Mouse (Mus musculus): ENCODE results near the gene Iqsec1. TPM values are rescaled to one million over a fixed set of nuclear protein-coding genes. Genes with fewer than 3 reads are reported as not detected.

The Iqsec1 gene
- polyA plus RNA-seq, 1 experiment from 2014 or later, result 10.7 TPM

GRCm38 (mm10) chr6:90624184-90624583, 364.3 kb downstream of the Iqsec1 start:
- Histone ChIP-seq H3K27me3 (replicated peaks) (no peaks in the 10 kb centered on the region), H3K4me2 (no peak overlapping the region), H3K27ac (peak overlapping the region; percentile 16; the same call in 1 of the 2 replicates), H3K9ac (no peak overlapping the region), H3K36me3 (no peaks in the 10 kb centered on the region), H3K4me1 (peaks cover 3% of the 10 kb centered on the region; the same call in 1 of the 2 replicates), H3K9me3 (no peaks in the 10 kb centered on the region), H3K4me3 (replicated peaks) (no peak overlapping the region)
- 55% methylated on average over 6 of the region's 6 CpGs for WGBS
- ATAC-seq (ENCODE audit: insufficient read depth, low FRiP score, low read depth), result no peak

- ATAC-seq (ENCODE audit: insufficient read depth, low FRiP score, low read depth), result no peak
- no peak overlapping the region for H3K4me2 ChIP-seq
These were observed 365.0 kb downstream of the Iqsec1 start for GRCm38 (mm10) chr6:90623456-90623836.

GRCm38 (mm10) chr6:90622758-90623455, 365.6 kb downstream of the Iqsec1 start:
- Histone ChIP-seq H3K4me1 (peaks cover 3% of the 10 kb centered on the region; the same call in 1 of the 2 replicates), H3K27ac (peak overlapping the region; percentile 60), H3K4me2 (no peak overlapping the region; the same call in 1 of the 2 replicates), H3K4me3 (replicated peaks) (no peak overlapping the region), H3K9me3 (no peaks in the 10 kb centered on the region), H3K27me3 (replicated peaks) (no peaks in the 10 kb centered on the region), H3K36me3 (no peaks in the 10 kb centered on the region), H3K9ac (no peak overlapping the region)
- ATAC-seq (ENCODE audit: insufficient read depth, low FRiP score, low read depth), result peak; percentile 92
- 46% methylated on average over 11 of the region's 11 CpGs for WGBS

More at GRCm38 (mm10) chr6:90623456-90623836, 365.0 kb downstream of the Iqsec1 start:
- H3K27me3 ChIP-seq (replicated peaks), result no peaks in the 10 kb centered on the region
- no peaks in the 10 kb centered on the region for H3K36me3 ChIP-seq
- 61% methylated on average over 5 of the region's 5 CpGs for WGBS
- H3K4me1 ChIP-seq, result peaks cover 3% of the 10 kb centered on the region; the same call in 1 of the 2 replicates
- H3K9ac ChIP-seq, result no peak overlapping the region
- H3K27ac ChIP-seq, result no peak overlapping the region
- H3K4me3 ChIP-seq (replicated peaks), result no peak overlapping the region
- H3K9me3 ChIP-seq, result no peaks in the 10 kb centered on the region

- Histone ChIP-seq H3K27ac (no peak overlapping the region), H3K9me3 (no peaks in the 10 kb centered on the region), H3K4me3 (replicated peaks) (no peak overlapping the region), H3K36me3 (no peaks in the 10 kb centered on the region), H3K9ac (no peak overlapping the region), H3K27me3 (replicated peaks) (no peaks in the 10 kb centered on the region), H3K4me1 (peaks cover 3% of the 10 kb centered on the region; the same call in 1 of the 2 replicates), H3K4me2 (no peak overlapping the region)
- WGBS, result 50% methylated on average over 6 of the region's 6 CpGs
- no peak for ATAC-seq (ENCODE audit: insufficient read depth, low FRiP score, low read depth)
These were observed 366.9 kb downstream of the Iqsec1 start for GRCm38 (mm10) chr6:90621584-90621890.

- Histone ChIP-seq H3K36me3 (no peaks in the 10 kb centered on the region), H3K27me3 (replicated peaks) (no peaks in the 10 kb centered on the region), H3K9me3 (no peaks in the 10 kb centered on the region), H3K4me2 (no peak overlapping the region), H3K4me1 (peaks cover 3% of the 10 kb centered on the region; the same call in 1 of the 2 replicates), H3K9ac (no peak overlapping the region), H3K4me3 (replicated peaks) (no peak overlapping the region), H3K27ac (no peak overlapping the region)
- no peak for ATAC-seq (ENCODE audit: insufficient read depth, low FRiP score, low read depth)
- 56% methylated on average over 9 of the region's 9 CpGs for WGBS
These were observed 367.5 kb downstream of the Iqsec1 start for GRCm38 (mm10) chr6:90620791-90621583.

GRCm38 (mm10) chr6:90619936-90620335, 368.5 kb downstream of the Iqsec1 start:
- H3K27me3 ChIP-seq (replicated peaks), result no peaks in the 10 kb centered on the region
- no peak for ATAC-seq (ENCODE audit: insufficient read depth, low FRiP score, low read depth)
- no peak overlapping the region for H3K9ac ChIP-seq
- H3K9me3 ChIP-seq, result no peaks in the 10 kb centered on the region
- H3K4me2 ChIP-seq, result no peak overlapping the region
- H3K27ac ChIP-seq, result no peak overlapping the region
- peaks cover 3% of the 10 kb centered on the region; the same call in 1 of the 2 replicates for H3K4me1 ChIP-seq
- no peaks in the 10 kb centered on the region for H3K36me3 ChIP-seq
- WGBS, result 80% methylated on average over 5 of the region's 5 CpGs
- 0 out of 2 replicates have a peak overlapping the region, but pooled peaks have one; percentile 0 for H3K4me3 ChIP-seq (replicated peaks)

GRCm38 (mm10) chr6:90618821-90619636, 369.5 kb downstream of the Iqsec1 start:
- no peaks in the 10 kb centered on the region for H3K27me3 ChIP-seq (replicated peaks)
- 0 out of 2 replicates have a peak overlapping the region, but pooled peaks have one; percentile 0 for H3K4me3 ChIP-seq (replicated peaks)
- H3K4me2 ChIP-seq, result no peak overlapping the region
- H3K27ac ChIP-seq, result no peak overlapping the region
- peak; percentile 36 for ATAC-seq (ENCODE audit: insufficient read depth, low FRiP score, low read depth)
- no peak overlapping the region for H3K9ac ChIP-seq
- no peaks in the 10 kb centered on the region for H3K9me3 ChIP-seq
- H3K4me1 ChIP-seq, result peaks cover under 1% of the 10 kb centered on the region; the same call in 1 of the 2 replicates
- H3K36me3 ChIP-seq, result no peaks in the 10 kb centered on the region
- 57% methylated on average over 19 of the region's 19 CpGs for WGBS

GRCm38 (mm10) chr6:90618274-90618673, 370.2 kb downstream of the Iqsec1 start:
- Histone ChIP-seq H3K27me3 (replicated peaks) (no peaks in the 10 kb centered on the region), H3K4me2 (no peak overlapping the region), H3K27ac (no peak overlapping the region), H3K9me3 (no peaks in the 10 kb centered on the region), H3K4me3 (replicated peaks) (no peak overlapping the region), H3K4me1 (no peaks in the 10 kb centered on the region; the same call in 1 of the 2 replicates), H3K9ac (no peak overlapping the region), H3K36me3 (no peaks in the 10 kb centered on the region)
- ATAC-seq (ENCODE audit: insufficient read depth, low FRiP score, low read depth), result no peak
- WGBS, result 63% methylated on average over 4 of the region's 4 CpGs

GRCm38 (mm10) chr6:90616481-90616880, 372.0 kb downstream of the Iqsec1 start:
- no peak for ATAC-seq (ENCODE audit: insufficient read depth, low FRiP score, low read depth)
- Histone ChIP-seq H3K4me3 (replicated peaks) (no peak overlapping the region), H3K27me3 (replicated peaks) (no peaks in the 10 kb centered on the region), H3K9me3 (no peaks in the 10 kb centered on the region), H3K27ac (no peak overlapping the region), H3K4me1 (no peaks in the 10 kb centered on the region; the same call in 1 of the 2 replicates), H3K4me2 (no peak overlapping the region), H3K9ac (no peak overlapping the region), H3K36me3 (no peaks in the 10 kb centered on the region)
- WGBS, result 75% methylated on average over 6 of the region's 6 CpGs

- 61% methylated on average over 6 of the region's 6 CpGs for WGBS
These were observed 372.5 kb downstream of the Iqsec1 start for GRCm38 (mm10) chr6:90615991-90616390.

GRCm38 (mm10) chr6:90615362-90615761, 373.1 kb downstream of the Iqsec1 start:
- Histone ChIP-seq H3K9ac (no peak overlapping the region), H3K36me3 (no peaks in the 10 kb centered on the region), H3K27me3 (replicated peaks) (no peaks in the 10 kb centered on the region), H3K4me2 (no peak overlapping the region), H3K27ac (no peak overlapping the region), H3K4me1 (no peaks in the 10 kb centered on the region; the same call in 1 of the 2 replicates), H3K4me3 (replicated peaks) (no peak overlapping the region), H3K9me3 (no peaks in the 10 kb centered on the region)
- whole genome bisulfite sequencing, result 88% methylated on average over 7 of the region's 7 CpGs
- no peak for ATAC-seq (ENCODE audit: insufficient read depth, low FRiP score, low read depth)

More at GRCm38 (mm10) chr6:90615991-90616390, 372.5 kb downstream of the Iqsec1 start:
- no peak for ATAC-seq (ENCODE audit: insufficient read depth, low FRiP score, low read depth)
- no peak overlapping the region for H3K27ac ChIP-seq
- no peaks in the 10 kb centered on the region for H3K27me3 ChIP-seq (replicated peaks)
- H3K4me2 ChIP-seq, result no peak overlapping the region
- no peak overlapping the region for H3K9ac ChIP-seq
- H3K4me3 ChIP-seq (replicated peaks), result no peak overlapping the region
- H3K4me1 ChIP-seq, result no peaks in the 10 kb centered on the region; the same call in 1 of the 2 replicates
- no peaks in the 10 kb centered on the region for H3K9me3 ChIP-seq
- H3K36me3 ChIP-seq, result no peaks in the 10 kb centered on the region

Measured in stomach, embryonic 15.5 days (tissue).